Mouse (Mus musculus) retina, postnatal 1 day (tissue): ENCODE measurements around the gene Stat4.
A peak's percentile ranks its signal among the peaks of the same experiment; 100 is the strongest.
"Not testable (repeated sequence)": the region's sequence is repeated elsewhere in the genome, so short reads cannot be mapped to it uniquely, and the experiment has no call there.

Experiments used
- DNase-seq: peaks from one replicate; pipeline ENCODE4 v3.0.0-alpha.2; 2012

The Stat4 gene

GRCm38 (mm10) chr1:52034816-52035752 lies 48.1 kb downstream of the Stat4 start:
- no peak for DNase-seq

GRCm38 (mm10) chr1:52039151-52039550 lies 52.2 kb downstream of the Stat4 start:
- DNase-seq: peak; percentile 43

- no peak for DNase-seq
Measured at GRCm38 (mm10) chr1:52039626-52040025, 52.7 kb downstream of the Stat4 start.

GRCm38 (mm10) chr1:52040366-52041061 lies 53.6 kb downstream of the Stat4 start:
- no peak for DNase-seq

DNA sequence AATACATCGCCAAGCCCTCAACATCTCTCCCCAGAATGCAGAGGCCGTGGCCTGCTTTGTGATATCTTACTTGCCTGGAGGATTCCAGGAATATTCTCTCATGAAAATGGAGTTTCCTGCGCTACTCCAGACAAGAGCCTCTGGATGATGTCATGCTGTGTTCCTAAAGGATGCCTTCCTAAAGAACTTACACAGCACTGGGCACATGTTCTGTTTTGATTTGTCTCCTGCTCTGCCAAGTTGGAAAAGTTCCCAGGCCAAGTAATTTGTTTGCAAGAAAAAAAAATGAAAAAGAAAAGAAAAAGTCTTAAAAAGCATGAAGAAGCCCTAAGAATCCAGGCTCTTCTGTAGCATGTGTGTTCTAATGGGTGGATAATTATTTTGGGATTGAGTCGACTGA lies 56.2 kb downstream of the Stat4 start:
- no peak for DNase-seq

DNA sequence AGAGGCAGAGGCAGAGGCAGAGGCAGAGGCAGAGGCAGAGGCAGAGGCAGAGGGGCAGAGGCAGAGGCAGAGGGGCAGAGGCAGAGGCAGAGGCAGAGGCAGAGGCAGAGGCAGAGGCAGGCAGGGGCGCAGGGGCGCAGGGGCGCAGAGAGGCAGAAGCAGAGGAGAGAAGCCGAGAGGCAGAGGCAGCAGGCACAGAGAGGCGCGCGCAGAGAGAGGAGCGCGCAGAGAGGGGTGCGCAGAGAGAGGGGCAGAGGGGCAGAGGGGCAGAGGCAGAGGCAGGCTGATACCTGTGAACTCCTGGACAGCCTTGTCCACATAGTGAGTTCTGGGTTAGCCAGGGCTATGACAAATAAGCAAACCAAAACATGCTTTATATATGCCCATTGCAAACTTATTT lies 59.9 kb downstream of the Stat4 start:
- DNase-seq: not testable (repeated sequence)

DNA sequence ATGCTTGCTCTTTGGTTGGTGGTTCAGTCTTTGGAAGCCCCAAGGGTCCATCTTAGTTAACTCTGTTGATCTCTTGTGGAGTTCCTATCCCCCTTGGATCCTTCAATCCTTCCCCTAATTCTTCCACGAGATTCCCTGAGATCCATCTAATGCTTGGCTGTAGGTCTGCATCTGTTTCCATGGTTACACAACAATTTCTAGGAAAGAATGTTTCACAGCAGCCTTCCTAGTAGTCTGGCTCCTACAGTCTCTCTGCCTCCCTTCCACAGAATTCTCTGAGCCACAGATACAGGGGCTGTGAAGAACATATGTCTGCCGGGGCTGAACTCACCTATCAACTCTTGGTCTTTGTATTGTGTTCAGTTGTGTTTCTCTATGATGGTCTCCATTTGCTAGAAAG lies 61.8 kb downstream of the Stat4 start:
- no peak for DNase-seq

GRCm38 (mm10) chr1:52049827-52050226 lies 62.9 kb downstream of the Stat4 start:
- DNase-seq: no peak

DNA sequence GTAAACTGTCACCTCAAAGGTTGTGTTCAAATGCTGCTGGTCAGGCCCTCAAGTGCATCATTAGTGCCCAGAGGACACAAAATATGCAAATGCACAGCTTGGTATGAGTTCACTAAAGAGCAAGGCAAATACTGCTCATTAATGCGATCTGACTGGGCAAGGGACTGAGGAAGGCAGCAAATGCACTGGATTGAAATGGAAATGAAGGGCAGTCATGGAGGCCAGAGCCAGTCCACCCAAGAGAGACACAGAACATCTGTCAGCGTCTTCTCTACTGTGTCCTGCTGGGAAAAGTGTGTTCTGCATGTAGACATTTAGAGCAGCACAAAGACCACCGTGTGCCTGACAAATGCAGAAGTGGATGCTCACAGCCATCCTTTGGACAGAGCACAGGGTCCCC lies 64.6 kb downstream of the Stat4 start:
- peak; percentile 1 for DNase-seq

- no peak for DNase-seq
Measured at GRCm38 (mm10) chr1:52052910-52053309, 66.0 kb downstream of the Stat4 start.

DNA sequence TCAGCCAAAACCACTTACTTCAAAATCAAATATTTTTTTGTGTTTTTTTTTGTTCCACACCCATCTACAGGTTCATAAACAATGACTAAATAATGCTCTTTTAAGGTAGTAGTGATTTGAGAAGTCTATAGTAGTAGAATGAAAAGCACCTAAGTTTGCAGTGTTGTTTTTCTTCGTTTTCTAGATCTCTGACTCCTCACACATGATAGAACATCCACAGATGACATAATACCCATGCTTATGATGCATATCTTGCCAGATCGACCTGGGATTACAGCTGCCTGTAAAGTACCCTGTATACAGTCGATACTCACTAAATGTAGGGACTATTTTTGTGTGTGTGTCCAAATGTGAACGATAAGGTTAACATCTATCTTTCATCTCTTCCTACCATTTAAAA lies 69.0 kb downstream of the Stat4 start:
- no peak for DNase-seq

DNA sequence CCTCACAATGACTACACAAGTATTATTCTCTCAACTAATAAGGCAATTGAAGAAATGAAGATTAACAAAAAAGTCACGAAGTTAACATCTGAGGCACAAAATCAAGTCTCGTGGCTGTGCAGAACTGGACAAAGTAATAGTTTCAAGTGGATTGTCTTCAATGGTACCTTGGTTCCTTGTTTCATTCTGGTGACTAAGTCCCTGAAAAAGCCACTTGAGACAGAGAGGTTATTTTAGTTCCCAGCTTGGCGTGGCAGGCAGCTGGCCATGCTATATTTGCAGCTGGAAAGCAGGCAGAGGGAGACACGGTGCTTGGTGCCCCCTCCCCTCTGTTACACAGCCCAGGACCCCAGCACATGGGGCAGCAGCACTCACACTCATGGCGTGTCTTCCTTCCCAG lies 70.2 kb downstream of the Stat4 start:
- DNase-seq: no peak

DNA sequence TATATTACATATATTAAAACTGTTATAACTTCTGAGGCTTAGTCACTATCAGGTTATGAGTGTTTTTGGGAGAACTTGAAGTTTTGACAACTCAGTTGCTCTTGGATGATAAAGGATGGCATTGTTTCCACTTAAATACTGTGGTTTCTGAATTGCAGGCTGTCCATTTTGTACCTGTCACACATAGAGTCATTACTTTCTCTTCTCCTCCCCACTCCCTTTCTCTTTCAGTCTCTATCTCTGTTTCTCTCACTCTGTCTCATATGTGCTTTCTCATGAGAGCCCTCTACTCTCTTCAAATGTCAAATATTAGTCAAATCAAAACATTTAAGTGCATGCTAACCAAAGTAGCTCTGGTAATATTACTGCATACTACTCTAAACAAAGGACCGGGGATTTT lies 79.3 kb downstream of the Stat4 start:
- no peak for DNase-seq

DNA sequence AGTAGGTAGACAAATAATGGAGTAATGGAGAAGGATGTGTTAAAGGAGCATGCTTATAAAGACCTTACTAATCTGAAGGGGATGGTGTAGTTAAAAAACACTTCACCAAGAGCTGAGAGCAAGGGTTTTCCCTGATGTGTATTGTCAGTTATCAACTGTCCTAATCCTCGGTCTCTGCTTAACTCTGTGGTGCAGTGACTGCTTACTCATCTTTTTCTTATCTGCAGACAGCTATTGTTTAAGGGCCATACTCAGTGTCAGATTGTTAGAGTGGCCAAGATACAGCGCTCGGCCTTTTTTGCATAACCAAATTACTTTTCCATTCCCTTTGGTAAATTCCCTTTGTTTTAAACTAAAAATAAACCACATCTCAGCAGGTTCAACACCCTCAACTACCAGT lies 79.7 kb downstream of the Stat4 start:
- DNase-seq: no peak

DNA sequence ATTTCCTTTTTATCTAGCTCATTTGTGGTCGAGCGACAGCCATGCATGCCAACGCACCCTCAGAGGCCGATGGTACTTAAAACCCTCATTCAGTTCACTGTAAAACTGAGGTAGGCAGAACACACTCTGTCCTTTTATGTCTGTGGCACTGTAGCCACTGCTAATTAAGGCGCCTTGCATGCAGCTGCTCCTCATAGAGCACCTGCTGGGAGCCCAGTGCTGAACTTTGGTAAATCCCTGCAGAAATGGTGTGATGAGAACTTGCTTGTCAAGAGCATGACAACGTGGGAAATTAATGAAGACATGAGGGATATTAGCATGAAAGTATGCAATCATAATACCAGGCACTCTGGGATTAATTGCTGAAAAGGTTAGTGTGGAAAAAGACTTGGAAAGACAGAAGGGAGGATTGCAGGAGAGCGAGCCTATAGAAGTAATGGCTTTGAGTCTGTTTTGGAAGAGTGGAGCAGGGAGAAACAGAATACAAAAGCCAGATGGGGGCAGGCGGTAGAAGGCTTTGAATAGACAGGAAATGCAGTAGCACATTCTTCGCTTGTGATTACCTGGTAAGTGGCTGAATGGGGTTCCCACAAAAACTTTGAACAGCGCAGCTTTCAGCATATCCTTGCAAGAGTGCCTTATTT lies 92.9 kb downstream of the Stat4 start:
- peak; percentile 88 for DNase-seq

DNA sequence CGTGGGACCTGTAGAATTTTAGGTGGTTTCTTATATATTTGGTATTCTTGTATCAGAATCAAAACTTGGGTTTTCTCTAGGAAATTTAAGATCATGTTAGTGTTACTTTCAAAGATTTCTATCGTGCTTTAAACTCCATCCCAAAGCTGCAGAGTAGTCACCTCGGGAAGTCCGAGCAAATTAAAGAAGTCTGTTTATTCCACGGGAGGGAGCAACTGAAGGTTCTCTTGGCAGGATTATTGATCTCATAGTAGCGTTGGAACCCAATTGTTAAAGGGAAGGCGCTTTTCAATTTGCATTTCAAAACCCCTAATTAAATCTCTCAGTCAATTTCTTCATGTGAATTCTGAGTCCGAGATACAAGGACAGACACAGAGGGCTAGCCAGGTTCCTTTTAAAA lies 93.4 kb downstream of the Stat4 start:
- no peak for DNase-seq

- peak; percentile 17 for DNase-seq
Measured at GRCm38 (mm10) chr1:52086236-52086635, 99.3 kb downstream of the Stat4 start.

- DNase-seq: no peak
Measured at GRCm38 (mm10) chr1:52087128-52087527, 100.2 kb downstream of the Stat4 start.

DNA sequence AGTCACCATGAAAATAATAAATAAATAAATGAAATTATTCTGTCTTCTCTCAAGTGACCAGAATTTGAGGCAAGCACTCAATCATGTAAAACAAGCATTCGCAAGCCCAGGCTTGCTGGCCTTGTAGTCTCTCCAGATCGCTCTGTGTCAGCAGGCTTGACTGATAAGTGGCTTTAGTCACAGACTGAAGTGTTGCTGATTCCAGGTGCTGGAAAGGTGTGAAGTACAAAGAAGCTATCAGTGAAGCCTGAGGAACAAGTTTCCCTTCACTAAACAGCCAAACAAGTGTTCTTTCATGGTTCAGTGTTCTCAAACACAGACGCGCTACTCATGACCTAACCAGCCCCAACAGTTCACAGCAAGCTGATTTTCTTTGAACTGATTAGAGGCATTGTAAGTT lies 101.7 kb downstream of the Stat4 start:
- DNase-seq: no peak

GRCm38 (mm10) chr1:52098618-52099232 lies 111.8 kb downstream of the Stat4 start:
- DNase-seq: peak; percentile 65

GRCm38 (mm10) chr1:52100496-52100895 lies 113.5 kb downstream of the Stat4 start:
- DNase-seq: no peak

- no peak for DNase-seq
Measured at GRCm38 (mm10) chr1:52102795-52103194, 115.8 kb downstream of the Stat4 start.

DNA sequence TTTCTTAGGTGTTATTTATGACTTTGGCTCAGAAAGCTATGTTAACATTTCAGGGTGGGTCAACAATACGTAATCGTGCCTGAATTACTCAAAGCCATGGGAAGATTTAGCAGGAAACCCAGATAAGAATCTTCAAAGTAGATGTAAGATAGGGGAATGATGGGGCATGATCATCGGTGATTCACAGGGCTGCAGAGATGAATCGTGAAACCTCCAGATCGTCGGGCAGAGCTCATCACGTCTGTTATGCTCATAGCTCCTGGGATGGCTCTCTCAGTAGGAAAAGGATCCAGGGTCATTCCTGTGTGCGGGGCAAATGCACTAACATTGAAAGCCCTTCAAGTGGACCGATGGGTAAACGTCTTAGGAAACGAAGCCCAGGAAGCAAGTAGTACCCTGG lies 120.3 kb downstream of the Stat4 start:
- DNase-seq: no peak
